Mouse (Mus musculus) lung, postnatal 10 days (tissue): ENCODE data around the gene Htr1b.
A peak's percentile ranks its signal among the peaks of the same experiment; 100 is the strongest.

Experiments
- DNase-seq: peaks from one replicate; pipeline ENCODE4 v3.0.0; 2021

Htr1b gene

GRCm38 (mm10) chr9:81633437-81633973, at the start of gene Htr1b:
TSS of gene Htr1b (minus strand) at chr9:81633828.
- no peak for DNase-seq

GRCm38 (mm10) chr9:81676716-81677115, 43.1 kb upstream of the Htr1b start:
- DNase-seq: no peak

GRCm38 (mm10) chr9:81637486-81637885, 3.9 kb upstream of the Htr1b start:
- no peak for DNase-seq

- DNase-seq: peak; percentile 6
These were observed 1.5 kb upstream of the Htr1b start for GRCm38 (mm10) chr9:81635109-81635508.

GRCm38 (mm10) chr9:81634163-81634562, 535 bp upstream of the Htr1b start:
- no peak for DNase-seq

GRCm38 (mm10) chr9:81632736-81633436, 742 bp downstream of the Htr1b start:
- DNase-seq: peak; percentile 7

- DNase-seq: no peak
These were observed 1.4 kb downstream of the Htr1b start for GRCm38 (mm10) chr9:81632191-81632735.

- no peak for DNase-seq
These were observed 2.0 kb downstream of the Htr1b start for GRCm38 (mm10) chr9:81631581-81632091.

- peak; percentile 73 for DNase-seq
These were observed 6.6 kb downstream of the Htr1b start for GRCm38 (mm10) chr9:81626899-81627606.

- no peak for DNase-seq
These were observed 7.7 kb downstream of the Htr1b start for GRCm38 (mm10) chr9:81625898-81626297.

- DNase-seq: no peak
These were observed 10.8 kb downstream of the Htr1b start for GRCm38 (mm10) chr9:81622873-81623272.

- no peak for DNase-seq
These were observed 22.6 kb downstream of the Htr1b start for GRCm38 (mm10) chr9:81611022-81611421.
